Mouse (Mus musculus) thymus, adult 2 months (tissue): ENCODE measurements around the gene Thy1.

ENCODE experiments used
- CTCF ChIP-seq: fragments of 200-500 bp; IDR thresholded peaks from 2 replicates; pipeline ENCODE4 v1.5.1; 2012; ENCODE audit warnings: mild to moderate bottlenecking, control low read depth, low read length, moderate library complexity, borderline replicate concordance; ENCODE audit not compliant: control insufficient read depth, poor library complexity, insufficient read depth; ENCODE audit errors: extremely low read depth
- POLR2A ChIP-seq: fragments of 200-500 bp; IDR thresholded peaks from 2 replicates; pipeline ENCODE4 v1.6.1; 2012; ENCODE audit warnings: mild to moderate bottlenecking, low read length, control low read depth, moderate library complexity; ENCODE audit not compliant: control insufficient read depth, poor library complexity, insufficient read depth; ENCODE audit errors: extremely low read depth

DNA sequence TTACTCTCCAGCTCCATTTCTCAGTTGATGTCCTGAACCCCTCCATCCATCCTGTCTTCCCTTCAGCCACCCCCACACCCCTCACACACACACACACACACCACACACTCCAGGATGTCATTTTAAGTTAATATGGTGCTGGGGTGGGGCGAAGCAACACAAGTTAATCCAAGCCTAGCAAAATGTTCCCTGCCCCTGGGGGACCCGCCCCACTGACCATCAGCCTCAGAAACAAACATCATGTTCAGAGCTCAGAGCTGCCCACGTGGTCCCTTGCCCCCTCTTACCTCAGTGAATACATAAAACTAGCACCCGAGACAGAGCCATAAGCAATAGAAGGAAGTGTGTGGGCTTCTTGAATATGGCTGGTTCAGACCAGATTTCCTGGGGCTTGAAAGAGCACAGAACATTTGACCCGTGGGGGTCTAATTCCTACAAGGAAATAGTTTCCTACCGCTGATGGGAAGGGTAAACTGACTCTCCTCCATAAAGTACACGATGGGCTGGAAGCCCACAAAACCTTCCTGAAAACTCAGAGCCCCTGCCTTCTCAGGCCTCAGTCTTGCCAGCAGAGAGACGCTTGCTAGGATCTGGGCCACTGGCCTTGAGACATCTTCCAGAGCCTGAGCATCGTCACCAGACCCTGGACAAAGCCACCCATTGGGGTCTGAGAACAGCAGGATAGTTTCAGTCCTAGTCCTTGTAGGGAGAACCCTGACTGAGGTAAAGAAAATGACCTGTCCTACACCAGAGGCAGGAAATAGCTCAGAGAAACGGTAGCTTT, 37.0 kb downstream of the Thy1 start:
- TF ChIP-seq CTCF (no peak), POLR2A (no peak)
